ENCODE assay signal across 8 mouse cellular contexts in genomic region chr11:5100283-5100682, GRCm38 (mm10). TPM values are rescaled to one million over a fixed set of nuclear protein-coding genes. Genes with fewer than 3 reads are reported as not detected.
A peak's percentile ranks its signal among the peaks of the same experiment; 100 is the strongest.
DNase-seq lines count a peak whose midpoint lies in the region; ATAC-seq and TF ChIP-seq lines count a peak whose summit lies in the region.

No protein-coding gene starts in this region.

- peak overlapping the region; percentile 65 for H3ac ChIP-seq in myocyte (ENCODE audit: control insufficient read depth, insufficient read length)

- peaks cover 13% of the 10 kb centered on the region; the same call in 1 of the 2 replicates for H3K4me1 ChIP-seq in kidney, postnatal 0 days (replicated peaks; ENCODE audit: insufficient read depth, low read length)
- peaks cover 40% of the 10 kb centered on the region for H3K4me1 ChIP-seq in hindbrain, embryonic 15.5 days (replicated peaks)

- H3K4me3 ChIP-seq in kidney, postnatal 0 days (replicated peaks; ENCODE audit: low read depth, low read length) = peak overlapping the region; percentile 98
- peak overlapping the region; percentile 95 for H3K4me3 ChIP-seq in hindbrain, embryonic 15.5 days
- peak overlapping the region; percentile 98 for H3K4me3 ChIP-seq in myocyte

- H3K27me3 ChIP-seq in kidney, postnatal 0 days (ENCODE audit: insufficient read depth, low read length) = no peaks in the 10 kb centered on the region
- no peaks in the 10 kb centered on the region for H3K27me3 ChIP-seq in hindbrain, embryonic 15.5 days
- H3K27me3 ChIP-seq in myocyte (ENCODE audit: control insufficient read depth, insufficient read depth, insufficient read length) = no peaks in the 10 kb centered on the region

- peak overlapping the region; percentile 76 for H3K4me2 ChIP-seq in kidney, postnatal 0 days (ENCODE audit: low read length)
- H3K4me2 ChIP-seq in hindbrain, embryonic 15.5 days = peak overlapping the region; percentile 86
- peak overlapping the region; percentile 75 for H3K4me2 ChIP-seq in myocyte (ENCODE audit: low read depth)

- peak overlapping the region; percentile 95 for H3K27ac ChIP-seq in kidney, postnatal 0 days
- peak overlapping the region; percentile 100 for H3K27ac ChIP-seq in hindbrain, embryonic 15.5 days (replicated peaks)

- 0% methylated on average over 7 of the region's 7 CpGs for WGBS in kidney, postnatal 0 days
- under 1% methylated on average over 7 of the region's 7 CpGs for WGBS in hindbrain, embryonic 15.5 days

- no peaks in the 10 kb centered on the region for H3K9me3 ChIP-seq in kidney, postnatal 0 days (replicated peaks; ENCODE audit: low read length)
- no peaks in the 10 kb centered on the region for H3K9me3 ChIP-seq in hindbrain, embryonic 15.5 days

- H3K79me2 ChIP-seq in myocyte (ENCODE audit: control insufficient read depth, insufficient read depth) = peaks cover 35% of the 10 kb centered on the region

- peak overlapping the region; percentile 97 for H3K9ac ChIP-seq in kidney, postnatal 0 days (ENCODE audit: low read depth, low read length)
- H3K9ac ChIP-seq in hindbrain, embryonic 15.5 days = peak overlapping the region; percentile 75

- TF ChIP-seq POLR2A in myocyte (IDR thresholded peaks at IDR 0.05; ENCODE audit: insufficient read length, low read depth) = no peak

- TF ChIP-seq CTCF in kidney, postnatal 0 days (IDR thresholded peaks at IDR 0.05; ENCODE audit: low read depth) = peak; percentile 32; the same call in 1 of the 2 replicates

- H3K36me3 ChIP-seq in kidney, postnatal 0 days (ENCODE audit: insufficient read depth, low read length) = 0 out of 2 replicates have a peak, but pooled peaks cover 3% of the 10 kb centered on the region
- no peaks in the 10 kb centered on the region; the same call in 1 of the 2 replicates for H3K36me3 ChIP-seq in hindbrain, embryonic 15.5 days
- peaks cover 3% of the 10 kb centered on the region for H3K36me3 ChIP-seq in myocyte (ENCODE audit: control insufficient read depth, insufficient read depth)

- ATAC-seq in kidney, postnatal 0 days (replicated peaks; ENCODE audit: low FRiP score, low read depth) = no peak
- ATAC-seq in hindbrain, embryonic 15.5 days (ENCODE audit: low FRiP score, low read depth) = no peak

- DNase-seq in kidney, postnatal 0 days (ENCODE audit: low spot score) = peak; percentile 46
- no peak for DNase-seq in kidney, adult 18-20 months
- DNase-seq in embryo, embryonic 10.5 days (ENCODE audit: low spot score) = peak; percentile 50
- no peak for DNase-seq in retina, postnatal 1 day
- DNase-seq in thymus, adult 18-20 months = no peak
- DNase-seq in right cerebral cortex, postnatal 25 days = no peak

TF ChIP-seq in myocyte, 11 proteins besides CTCF, POLR2A, EP300 and RAD21:
- TF ChIP-seq MAX (IDR thresholded peaks at IDR 0.05; ENCODE audit: low read depth) (no peak), POLR2AphosphoS2 (IDR thresholded peaks at IDR 0.05; ENCODE audit: insufficient read length, low read depth) (no peak), REST (IDR thresholded peaks at IDR 0.05; ENCODE audit: insufficient read depth, insufficient read length) (no peak), CEBPB (IDR thresholded peaks at IDR 0.05; ENCODE audit: insufficient read depth, poor library complexity, severe bottlenecking) (no peak), E2F4 (IDR thresholded peaks at IDR 0.05; ENCODE audit: insufficient read depth) (no peak), TCF12 (IDR thresholded peaks at IDR 0.05; ENCODE audit: insufficient read depth, poor library complexity, severe bottlenecking) (no peak), MYOG (IDR thresholded peaks at IDR 0.05; ENCODE audit: control insufficient read depth in 1 of 3, insufficient read depth in 1 of 3, insufficient read length in 2 of 3, low read depth in 2 of 3) (no peak), MYOD1 (IDR thresholded peaks at IDR 0.05; ENCODE audit: control insufficient read depth in 1 of 3, insufficient read length in 2 of 3, low read depth in 2 of 3) (no peak), TCF3 (IDR thresholded peaks at IDR 0.05; ENCODE audit: insufficient read length, low read depth) (no peak), SRF (IDR thresholded peaks at IDR 0.05; ENCODE audit: control insufficient read depth, insufficient read length, low read depth) (no peak), USF1 (IDR thresholded peaks at IDR 0.05; ENCODE audit: low read depth) (no peak)

RNA-seq across cellular contexts. Expression of gene Ewsr1, which starts 1.2 kb away (rescaled TPM):
- 477 and 504 TPM in 2 replicates for polyA plus RNA-seq in kidney, postnatal 0 days (2015; fragmentation: Nextera tagmentation; extraction: Ambion mirVana)
- 564 and 566 TPM in 2 replicates for polyA plus RNA-seq in hindbrain, embryonic 15.5 days (2015; fragmentation: Nextera tagmentation; extraction: Ambion mirVana)
- polyA plus RNA-seq in myocyte (2012; fragmentation: generic; extraction: Trizol) = 157 TPM

RNA-seq across cellular contexts. Expression of gene Rhbdd3, which starts 1.6 kb away (rescaled TPM):
- 26.8 and 28.3 TPM in 2 replicates for polyA plus RNA-seq in kidney, postnatal 0 days (2015; fragmentation: Nextera tagmentation; extraction: Ambion mirVana)
- polyA plus RNA-seq in hindbrain, embryonic 15.5 days (2015; fragmentation: Nextera tagmentation; extraction: Ambion mirVana) = 44.3 and 44.4 TPM in 2 replicates
- polyA plus RNA-seq in myocyte (2012; fragmentation: generic; extraction: Trizol) = 23.6 TPM

RNA-seq across cellular contexts. Expression of gene Gas2l1, which starts 35.2 kb away (rescaled TPM):
- polyA plus RNA-seq in kidney, postnatal 0 days (2015; fragmentation: Nextera tagmentation; extraction: Ambion mirVana) = 27.2 and 30.3 TPM in 2 replicates
- 27.0 and 32.2 TPM in 2 replicates for polyA plus RNA-seq in hindbrain, embryonic 15.5 days (2015; fragmentation: Nextera tagmentation; extraction: Ambion mirVana)
- 69.3 TPM for polyA plus RNA-seq in myocyte (2012; fragmentation: generic; extraction: Trizol)

RNA-seq across cellular contexts. Expression of gene Rasl10a, which starts 42.4 kb away (rescaled TPM):
- polyA plus RNA-seq in kidney, postnatal 0 days (2015; fragmentation: Nextera tagmentation; extraction: Ambion mirVana) = 1.9 and 2.7 TPM in 2 replicates
- 1.1 and 1.6 TPM in 2 replicates for polyA plus RNA-seq in hindbrain, embryonic 15.5 days (2015; fragmentation: Nextera tagmentation; extraction: Ambion mirVana)
- polyA plus RNA-seq in myocyte (2012; fragmentation: generic; extraction: Trizol) = 1.4 TPM

RNA-seq across cellular contexts. Expression of gene Emid1, which starts 51.8 kb away (rescaled TPM):
- polyA plus RNA-seq in kidney, postnatal 0 days (2015; fragmentation: Nextera tagmentation; extraction: Ambion mirVana) = 174 and 180 TPM in 2 replicates
- polyA plus RNA-seq in hindbrain, embryonic 15.5 days (2015; fragmentation: Nextera tagmentation; extraction: Ambion mirVana) = 16.0 and 17.1 TPM in 2 replicates
- 0.04 TPM for polyA plus RNA-seq in myocyte (2012; fragmentation: generic; extraction: Trizol)

Comparison
In these comparisons a context has a peak if more than half of its experiments do, and no peak if none do; other contexts are left out.
1. DNase-seq: peak in kidney, postnatal 0 days (single experiment) and embryo, embryonic 10.5 days (single experiment); none in kidney, adult 18-20 months (single experiment), retina, postnatal 1 day (single experiment), thymus, adult 18-20 months (0 of 2) and right cerebral cortex, postnatal 25 days (single experiment).
2. Peak in every context shown above with its lines, with median percentiles within 50 percentile points of each other: H3K4me2 ChIP-seq and H3K4me3 ChIP-seq.